Mouse (Mus musculus) heart, embryonic 14.5 days (tissue): ENCODE measurements around the gene Zfp526. TPM values are rescaled to one million over a fixed set of nuclear protein-coding genes. Genes with fewer than 3 reads are reported as not detected.

ENCODE experiments used
- ATAC-seq: fragments of 200-750 bp; cut with Nextera tagmentation; 2 replicates; pipeline ENCODE4 v1.8.0; 2017; ENCODE audit warnings: low read depth, moderate TSS enrichment; ENCODE audit not compliant: insufficient number of reproducible peaks, insufficient read depth, low FRiP score
- H3K27ac ChIP-seq, 2 experiments: fragments of 200-500 bp in 1 of 2; fragments of 300-500 bp in 1 of 2; sonication (generic) in 1 of 2; replicated peaks in 1 of 2; 2 replicates each; pipeline ENCODE4 v1.5.1; 2012 to 2014; ENCODE audit warnings: low read depth in 2 of 2, low read length in 2 of 2, control low read depth in 1 of 2, mild to moderate bottlenecking in 1 of 2, mixed read lengths in 1 of 2; ENCODE audit not compliant: control insufficient read depth in 1 of 2, insufficient read depth in 1 of 2
- H3K27me3 ChIP-seq: fragments of 300-500 bp; sonication (generic); 2 replicates; pipeline ENCODE4 v1.6.1; 2014; ENCODE audit warnings: mild to moderate bottlenecking, low read length, control low read depth; ENCODE audit not compliant: control insufficient read depth, insufficient read depth
- H3K36me3 ChIP-seq: fragments of 300-500 bp; sonication (generic); 2 replicates; pipeline ENCODE4 v1.6.1; 2014; ENCODE audit warnings: mild to moderate bottlenecking, control low read depth, low read length, mixed read lengths; ENCODE audit not compliant: control insufficient read depth, insufficient read depth
- H3K4me1 ChIP-seq, 2 experiments: fragments of 200-500 bp in 1 of 2; fragments of 300-500 bp in 1 of 2; sonication (generic) in 1 of 2; 2 replicates each; pipeline ENCODE4 v1.6.1; 2012 to 2014; ENCODE audit warnings: low read length in 2 of 2, control low read depth in 1 of 2, mixed read lengths in 1 of 2; ENCODE audit not compliant: control insufficient read depth in 2 of 2, insufficient read depth in 2 of 2
- H3K4me2 ChIP-seq: fragments of 300-500 bp; sonication (generic); 2 replicates; pipeline ENCODE4 v1.6.1; 2014; ENCODE audit warnings: mild to moderate bottlenecking, low read length
- H3K4me3 ChIP-seq, 2 experiments: fragments of 200-500 bp in 1 of 2; fragments of 300-500 bp in 1 of 2; sonication (generic) in 1 of 2; 2 replicates each; pipeline ENCODE4 v1.5.1; 2012 to 2014; ENCODE audit warnings: low read length in 2 of 2, mild to moderate bottlenecking in 2 of 2, control low read depth in 1 of 2, low read depth in 1 of 2, moderate library complexity in 1 of 2; ENCODE audit not compliant: control insufficient read depth in 1 of 2, insufficient read depth in 1 of 2
- H3K9ac ChIP-seq: fragments of 300-500 bp; sonication (generic); 2 replicates; pipeline ENCODE4 v1.6.1; 2014; ENCODE audit warnings: mild to moderate bottlenecking, low read length
- H3K9me3 ChIP-seq: fragments of 300-500 bp; sonication (generic); 2 replicates; pipeline ENCODE4 v1.6.1; 2016; ENCODE audit warnings: low read length, control low read depth; ENCODE audit not compliant: control insufficient read depth
- WGBS: fragments of 180-500 bp; shearing (Covaris S2); extraction: QIAGEN DNeasy Blood & Tissue Kit; methylation state at CpG from one replicate; pipeline ENCODE4 v1.1.7; 2014; 5-methylcytosine and 5-hydroxymethylcytosine counted together
- microRNA-seq: library from miRNA; unstranded; fragments of <30 nt; microRNA quantifications from one replicate; pipeline ENCODE4, GENCODE M21; 2016
- polyA plus RNA-seq: library from polyadenylated mRNA; unstranded; fragments of >200 nt; fragmentation: Nextera tagmentation; extraction: Ambion mirVana; gene quantifications from 2 replicates; pipeline ENCODE4 v1.2.1, GENCODE M21; 2014

Zfp526 gene
- polyA plus RNA-seq, 1 experiment from 2014 or later: 2.3 TPM

GRCm38 (mm10) chr7:25275555-25276298, 54.5 kb downstream of the Zfp526 start:
- Histone ChIP-seq H3K27me3 (no peaks in the 10 kb centered on the region), H3K9me3 (no peaks in the 10 kb centered on the region), H3K36me3 (peaks cover 40% of the 10 kb centered on the region), H3K4me1 (peaks cover 34 to 53% of the 10 kb centered on the region in 2 experiments), H3K27ac (peak overlapping the region; percentile 48 to 99), H3K4me3 (no peak overlapping the region), H3K4me2 (peak overlapping the region; percentile 42), H3K9ac (peak overlapping the region; percentile 59)
- ATAC-seq: no peak
- WGBS: 31% methylated on average over 9 of the region's 9 CpGs

Small RNAs within 50 kb of the gene (microRNA-seq; reads per million reads assigned to microRNA genes)
- not detected for gene Mir7048

Other genes starting within 250 kb of the Zfp526 start
- gene Rabac1, start 248.7 kb upstream of the Zfp526 start, polyA plus RNA-seq: 254 and 263 TPM in 2 replicates
- gene Atp1a3, start 215.5 kb upstream of the Zfp526 start, polyA plus RNA-seq: 0.67 and 0.76 TPM in 2 replicates
- 5.7 and 8.3 TPM in 2 replicates for gene Grik5, start 149.1 kb upstream of the Zfp526 start, polyA plus RNA-seq
- gene Zfp574, start 148.9 kb upstream of the Zfp526 start, polyA plus RNA-seq: 14.5 and 14.8 TPM in 2 replicates
- gene Pou2f2, start 41.7 kb upstream of the Zfp526 start, polyA plus RNA-seq: 0.50 and 0.71 TPM in 2 replicates
- 4.8 and 5.7 TPM in 2 replicates for gene Dedd2, start 810 bp upstream of the Zfp526 start, polyA plus RNA-seq
- 10.0 and 12.2 TPM in 2 replicates for gene Gsk3a, start 16.4 kb downstream of the Zfp526 start, polyA plus RNA-seq
- gene Erf, start 29.3 kb downstream of the Zfp526 start, polyA plus RNA-seq: 14.4 and 17.4 TPM in 2 replicates
- gene Cic, start 46.3 kb downstream of the Zfp526 start, polyA plus RNA-seq: 25.4 and 28.4 TPM in 2 replicates
- gene Pafah1b3, start 76.6 kb downstream of the Zfp526 start, polyA plus RNA-seq: 130 and 142 TPM in 2 replicates
- 0.16 TPM in 1 of 2 replicates, not detected in the other for gene Prr19, start 80.0 kb downstream of the Zfp526 start, polyA plus RNA-seq
- 0.30 TPM in 1 of 2 replicates, not detected in the other for gene Tmem145, start 84.7 kb downstream of the Zfp526 start, polyA plus RNA-seq
- 6.8 and 7.9 TPM in 2 replicates for gene Megf8, start 95.7 kb downstream of the Zfp526 start, polyA plus RNA-seq
- gene Cnfn, start 148.3 kb downstream of the Zfp526 start, polyA plus RNA-seq: 0.31 TPM in 1 of 2 replicates, not detected in the other
- gene Lipe, start 177.3 kb downstream of the Zfp526 start, polyA plus RNA-seq: 2.8 and 3.6 TPM in 2 replicates
- 0.28 and 0.36 TPM in 2 replicates for gene Cxcl17, start 191.5 kb downstream of the Zfp526 start, polyA plus RNA-seq